Mouse (Mus musculus) stomach, postnatal 0 days (tissue): Measurements from ENCODE around the gene Btbd8. TPM values are rescaled to one million over a fixed set of nuclear protein-coding genes. Genes with fewer than 3 reads are reported as not detected.

ENCODE experiments used
- ATAC-seq: fragments of 200-750 bp; cut with Nextera tagmentation; 2 replicates; pipeline ENCODE4 v1.8.0; 2017; ENCODE audit not compliant: low FRiP score, low TSS enrichment
- DNase-seq: peaks from one replicate; pipeline ENCODE4 v3.0.0-alpha.2; 2016; ENCODE audit warnings: low spot score
- H3K27ac ChIP-seq: fragments of 300-500 bp; sonication (generic); replicated peaks from 2 replicates; pipeline ENCODE4 v1.5.1; 2014; ENCODE audit warnings: mild to moderate bottlenecking, control low read depth
- H3K27me3 ChIP-seq: fragments of 300-500 bp; sonication (generic); 2 replicates; pipeline ENCODE4 v1.6.1; 2014; ENCODE audit warnings: low read length; ENCODE audit not compliant: control insufficient read depth, insufficient read depth
- H3K36me3 ChIP-seq: fragments of 300-500 bp; sonication (generic); 2 replicates; pipeline ENCODE4 v1.6.1; 2014; ENCODE audit warnings: low read length, mixed read lengths; ENCODE audit not compliant: control insufficient read depth, insufficient read depth
- H3K4me1 ChIP-seq: fragments of 300-500 bp; sonication (generic); replicated peaks from 2 replicates; pipeline ENCODE4 v1.6.1; 2014; ENCODE audit warnings: antibody characterized with exemption; ENCODE audit not compliant: control insufficient read depth, insufficient read depth
- H3K4me2 ChIP-seq: fragments of 300-500 bp; sonication (generic); replicated peaks from 2 replicates; pipeline ENCODE4 v1.6.1; 2014; ENCODE audit warnings: low read depth, mild to moderate bottlenecking, control low read depth, moderate library complexity
- H3K4me3 ChIP-seq: fragments of 300-500 bp; sonication (generic); 2 replicates; pipeline ENCODE4 v1.5.1; 2014; ENCODE audit warnings: low read depth, low read length, control low read depth
- H3K9ac ChIP-seq: fragments of 300-500 bp; sonication (generic); 2 replicates; pipeline ENCODE4 v1.6.1; 2014; ENCODE audit warnings: mild to moderate bottlenecking, low read length, control low read depth, mixed read lengths
- H3K9me3 ChIP-seq: fragments of 300-500 bp; sonication (generic); 2 replicates; pipeline ENCODE4 v1.6.1; 2016; ENCODE audit warnings: low read length; ENCODE audit not compliant: control insufficient read depth
- CTCF ChIP-seq: IDR thresholded peaks from 2 replicates; pipeline ENCODE4 v1.5.1; 2016; ENCODE audit warnings: antibody characterized with exemption, low read depth, mild to moderate bottlenecking, moderate library complexity
- EP300 ChIP-seq: optimal IDR thresholded peaks from 2 replicates; pipeline ENCODE3; 2016; ENCODE audit warnings: antibody characterized with exemption
- WGBS: fragments of 180-500 bp; shearing (Covaris S2); extraction: QIAGEN DNeasy Blood & Tissue Kit; methylation state at CpG from one replicate; pipeline ENCODE4 v1.1.7; 2014; 5-methylcytosine and 5-hydroxymethylcytosine counted together
- polyA plus RNA-seq: library from polyadenylated mRNA; unstranded; fragments of >200 nt; fragmentation: Nextera tagmentation; extraction: Ambion mirVana; gene quantifications from 2 replicates; pipeline ENCODE4 v1.2.1, GENCODE M21; 2015

The Btbd8 gene
- polyA plus RNA-seq, 1 experiment from 2014 or later, result 2.3 TPM

DNA sequence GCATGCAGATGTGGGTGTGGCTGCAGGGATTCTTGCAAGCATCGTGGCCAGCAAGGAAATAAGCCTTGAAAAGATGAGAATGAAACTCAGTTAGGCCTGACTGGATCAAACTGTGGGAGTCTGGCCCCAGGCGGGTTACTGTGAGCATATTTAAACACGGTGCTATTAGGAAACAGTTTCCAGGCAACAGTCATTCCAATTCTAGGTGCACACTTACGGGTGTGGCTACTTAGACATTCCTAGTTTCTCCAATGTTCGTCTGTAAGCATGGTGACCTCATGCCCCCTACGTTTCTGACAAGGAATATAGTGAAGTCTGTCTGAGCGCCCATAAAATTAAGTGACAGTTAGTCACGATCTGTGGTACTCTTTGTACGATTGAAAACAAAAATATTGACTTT, 53.2 kb downstream of the Btbd8 start:
- Histone ChIP-seq H3K4me3 (no peak overlapping the region), H3K4me1 (no peaks in the 10 kb centered on the region), H3K9ac (no peak overlapping the region), H3K4me2 (no peak overlapping the region), H3K36me3 (peaks cover 3% of the 10 kb centered on the region; the same call in 1 of the 2 replicates), H3K9me3 (no peaks in the 10 kb centered on the region), H3K27ac (no peak overlapping the region), H3K27me3 (no peaks in the 10 kb centered on the region)
- ATAC-seq (no peak), DNase-seq (no peak)
- 60% methylated on average over 9 of the region's 9 CpGs for WGBS
- no peak for TF ChIP-seq EP300
- no peak for TF ChIP-seq CTCF

DNA sequence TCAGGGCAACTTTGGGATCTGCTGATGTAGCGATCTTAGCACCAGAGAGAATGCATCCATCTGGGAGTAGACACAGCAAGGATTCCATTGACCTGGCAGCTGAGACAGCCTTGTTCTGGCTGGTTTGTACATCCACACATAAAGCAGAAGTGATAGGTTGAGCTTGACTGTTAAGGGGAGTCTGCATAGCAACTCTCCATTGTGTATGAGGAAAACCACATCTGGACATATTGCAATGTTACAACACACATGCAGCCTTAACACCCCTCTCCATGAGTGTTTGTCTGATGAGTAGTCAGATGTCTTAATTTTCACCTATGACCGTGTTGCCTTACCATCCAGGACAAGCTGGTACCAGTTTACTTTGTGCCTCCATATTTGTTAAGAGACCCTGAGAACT, 54.7 kb downstream of the Btbd8 start:
- Histone ChIP-seq H3K36me3 (peaks cover 3% of the 10 kb centered on the region; the same call in 1 of the 2 replicates), H3K9me3 (no peaks in the 10 kb centered on the region), H3K4me2 (no peak overlapping the region), H3K27me3 (no peaks in the 10 kb centered on the region), H3K27ac (no peak overlapping the region), H3K4me1 (no peaks in the 10 kb centered on the region), H3K4me3 (no peak overlapping the region), H3K9ac (no peak overlapping the region)
- DNase-seq (no peak), ATAC-seq (no peak)
- TF ChIP-seq EP300, result no peak
- no peak for TF ChIP-seq CTCF
- 91% methylated on average over 2 of the region's 2 CpGs for WGBS

DNA sequence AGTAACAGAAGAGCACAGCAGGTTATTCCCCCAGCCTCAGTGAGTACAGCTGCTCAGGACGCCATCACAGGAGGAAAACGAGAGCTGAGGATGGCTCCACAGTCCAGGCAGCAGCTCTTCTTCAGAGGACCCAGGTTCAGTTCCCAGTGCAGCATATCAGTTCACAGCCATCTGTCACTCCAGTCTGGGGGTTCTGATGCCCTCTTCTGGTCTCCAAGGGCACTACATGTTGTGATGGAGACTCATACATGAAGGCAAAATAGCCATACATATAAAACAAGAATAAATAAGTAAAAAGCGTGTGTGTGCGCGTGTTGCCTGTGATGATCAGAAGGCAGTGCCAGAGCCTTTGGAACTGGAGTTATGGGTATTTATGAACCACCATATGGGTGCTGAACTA, 57.0 kb downstream of the Btbd8 start:
- no peaks in the 10 kb centered on the region for H3K9me3 ChIP-seq
- no peak for TF ChIP-seq EP300
- TF ChIP-seq CTCF, result peak; percentile 45
- H3K27ac ChIP-seq, result no peak overlapping the region
- DNase-seq (no peak), ATAC-seq (no peak)
- H3K27me3 ChIP-seq, result no peaks in the 10 kb centered on the region
- H3K4me1 ChIP-seq, result no peaks in the 10 kb centered on the region
- H3K4me2 ChIP-seq, result no peak overlapping the region
- WGBS, result 96% methylated on average over 5 of the region's 5 CpGs
- H3K36me3 ChIP-seq, result peaks cover 3% of the 10 kb centered on the region; the same call in 1 of the 2 replicates
- no peak overlapping the region for H3K9ac ChIP-seq
- no peak overlapping the region for H3K4me3 ChIP-seq

DNA sequence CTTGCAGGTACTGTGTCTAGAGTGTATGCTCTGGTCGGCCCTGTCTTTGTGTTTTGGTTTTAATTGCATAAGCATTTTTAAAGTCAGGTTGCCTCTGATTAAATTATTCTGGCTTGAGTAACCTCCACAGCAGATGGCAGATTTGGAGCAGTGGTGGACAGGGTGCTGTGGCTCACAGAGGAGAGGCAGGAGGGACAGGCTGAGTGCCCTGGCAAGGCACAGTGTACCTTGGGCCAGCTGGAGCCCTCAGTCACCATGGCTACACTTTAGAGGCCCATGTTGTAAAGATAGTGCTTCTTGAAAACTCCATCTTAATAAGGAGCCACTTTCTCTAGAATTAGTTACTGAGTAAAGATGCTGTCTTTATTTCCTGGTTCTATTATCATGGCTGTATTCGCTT, 58.2 kb downstream of the Btbd8 start:
- Histone ChIP-seq H3K9ac (no peak overlapping the region), H3K27me3 (no peaks in the 10 kb centered on the region), H3K4me3 (no peak overlapping the region), H3K36me3 (peaks cover 3% of the 10 kb centered on the region; the same call in 1 of the 2 replicates), H3K9me3 (no peaks in the 10 kb centered on the region), H3K4me1 (no peaks in the 10 kb centered on the region), H3K4me2 (no peak overlapping the region), H3K27ac (no peak overlapping the region)
- no peak for ATAC-seq
- 92% methylated on average over 2 of the region's 2 CpGs for WGBS
- no peak for TF ChIP-seq EP300
- no peak for TF ChIP-seq CTCF
- no peak for DNase-seq

DNA sequence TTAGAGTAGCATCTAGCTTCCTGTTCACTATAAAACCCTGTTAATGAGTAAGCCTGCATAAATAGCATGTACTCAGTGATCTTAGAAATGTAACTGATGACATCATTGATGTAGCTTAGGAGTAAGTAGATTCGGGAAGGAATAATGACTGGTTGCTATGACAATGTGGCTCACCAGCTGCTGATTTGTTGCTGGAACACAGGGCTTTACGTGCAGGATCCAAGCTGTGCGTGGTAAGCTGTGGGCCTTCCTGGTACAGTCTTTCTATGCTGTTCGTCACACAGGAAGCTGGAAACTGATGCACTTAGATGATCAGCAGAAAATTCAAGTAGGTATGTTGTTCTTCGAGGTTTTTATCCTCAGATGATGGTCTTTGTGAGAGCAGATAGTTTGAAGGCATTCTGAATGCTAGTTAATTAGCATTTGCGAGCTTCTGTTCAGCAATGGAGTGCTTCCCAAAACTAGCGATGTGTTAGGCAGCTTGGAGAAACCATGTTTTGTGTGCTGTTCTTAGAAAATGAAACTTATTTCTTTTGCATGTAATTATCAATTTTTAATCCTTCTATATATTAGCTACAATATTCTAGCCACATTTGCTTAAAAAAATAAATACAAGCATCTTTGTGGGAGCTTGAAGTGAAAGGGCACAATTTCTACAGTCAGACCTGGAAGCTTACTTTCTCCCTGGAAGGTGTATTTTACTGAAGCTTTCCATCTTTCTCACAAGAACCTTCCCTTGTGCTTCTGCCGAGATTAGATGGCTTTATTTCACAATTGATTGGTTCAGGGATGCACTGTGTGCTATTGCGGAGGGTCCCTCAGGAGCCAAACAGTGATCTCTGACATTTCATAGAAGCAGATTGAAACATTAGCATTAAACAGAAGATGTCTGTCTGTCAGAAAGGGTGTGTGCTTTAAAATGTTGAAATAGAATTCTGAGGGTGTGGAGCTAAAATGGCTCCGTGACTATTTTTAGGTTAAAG, 60.0 kb downstream of the Btbd8 start:
- WGBS, result 61% methylated on average over 10 of the region's 10 CpGs
- TF ChIP-seq CTCF (no peak), EP300 (no peak)
- no peak for DNase-seq
- H3K36me3 ChIP-seq, result peaks cover 3% of the 10 kb centered on the region; the same call in 1 of the 2 replicates
- ATAC-seq, result peak; percentile 21; the same call in 1 of the 2 replicates
- no peaks in the 10 kb centered on the region for H3K4me1 ChIP-seq
- H3K27ac ChIP-seq, result no peak overlapping the region
- H3K4me3 ChIP-seq, result no peak overlapping the region
- no peak overlapping the region for H3K9ac ChIP-seq
- no peaks in the 10 kb centered on the region for H3K9me3 ChIP-seq
- no peak overlapping the region for H3K4me2 ChIP-seq
- no peaks in the 10 kb centered on the region for H3K27me3 ChIP-seq

DNA sequence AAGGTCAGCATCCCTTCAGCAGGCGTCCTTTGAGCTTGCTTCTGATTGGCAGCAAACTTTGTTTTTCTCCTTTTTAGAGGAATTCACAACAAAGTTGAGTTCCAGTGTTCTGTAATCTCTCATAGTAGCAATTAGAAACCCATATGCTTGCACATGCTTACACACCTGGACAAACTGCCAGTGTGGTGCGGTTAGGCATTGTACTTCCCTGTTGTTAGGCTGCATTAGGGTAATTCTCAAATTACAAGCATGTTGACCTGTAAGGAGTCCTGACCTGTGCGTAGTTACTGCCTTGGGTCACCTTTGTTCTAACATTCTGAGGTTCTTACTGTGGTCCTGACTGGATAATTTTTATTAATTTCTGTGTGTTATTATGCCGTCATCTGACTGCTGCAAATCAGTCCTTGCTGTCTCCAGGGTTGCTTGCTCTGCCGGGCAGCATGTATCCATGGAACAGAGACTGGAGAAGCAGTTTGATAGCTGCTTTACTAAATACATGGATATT, 61.1 kb downstream of the Btbd8 start:
- Histone ChIP-seq H3K36me3 (peaks cover 3% of the 10 kb centered on the region; the same call in 1 of the 2 replicates), H3K4me2 (no peak overlapping the region), H3K9ac (no peak overlapping the region), H3K27me3 (no peaks in the 10 kb centered on the region), H3K4me1 (no peaks in the 10 kb centered on the region), H3K27ac (no peak overlapping the region), H3K9me3 (no peaks in the 10 kb centered on the region), H3K4me3 (no peak overlapping the region)
- TF ChIP-seq CTCF (no peak), EP300 (no peak)
- no peak for DNase-seq
- no peak for ATAC-seq
- 54% methylated on average over 5 of the region's 5 CpGs for WGBS
